Mouse (Mus musculus) myocyte (in vitro differentiated cells): ENCODE measurements around the gene Prpf40a.

ENCODE experiments used
- CEBPB ChIP-seq: IDR thresholded peaks from 2 replicates; pipeline ENCODE4 v1.6.1; 2011; ENCODE audit warnings: mild to moderate bottlenecking, moderate library complexity; ENCODE audit not compliant: poor library complexity, insufficient read depth, severe bottlenecking
- E2F4 ChIP-seq: IDR thresholded peaks from one replicate; pipeline ENCODE4 v1.6.1; 2011; ENCODE audit warnings: mild to moderate bottlenecking, control low read depth, moderate library complexity; ENCODE audit not compliant: insufficient read depth
- MYOD1 ChIP-seq, 3 experiments: IDR thresholded peaks; one replicate each; pipeline ENCODE4 v1.6.1; 2011; ENCODE audit warnings: control low read depth in 2 of 3, low read depth in 2 of 3, mild to moderate bottlenecking in 2 of 3, moderate library complexity in 1 of 3; ENCODE audit not compliant: insufficient read length in 2 of 3, control insufficient read depth in 1 of 3
- MYOG ChIP-seq, 3 experiments: IDR thresholded peaks; one replicate each; pipeline ENCODE4 v1.6.1; 2011; ENCODE audit warnings: control low read depth in 2 of 3, low read depth in 2 of 3, mild to moderate bottlenecking in 2 of 3; ENCODE audit not compliant: insufficient read length in 2 of 3, control insufficient read depth in 1 of 3, insufficient read depth in 1 of 3
- POLR2A ChIP-seq: IDR thresholded peaks from one replicate; pipeline ENCODE4 v1.6.1; 2011; ENCODE audit warnings: low read depth, mild to moderate bottlenecking, control low read depth, moderate library complexity; ENCODE audit not compliant: insufficient read length
- POLR2AphosphoS2 ChIP-seq: IDR thresholded peaks from one replicate; pipeline ENCODE4 v1.6.1; 2011; ENCODE audit warnings: low read depth, control low read depth; ENCODE audit not compliant: insufficient read length
- USF1 ChIP-seq: IDR thresholded peaks from one replicate; pipeline ENCODE4 v1.6.1; 2011; ENCODE audit warnings: low read depth, mild to moderate bottlenecking, control low read depth, moderate library complexity

- TF ChIP-seq CEBPB (no peak), POLR2A (no peak), E2F4 (no peak), MYOD1 (IDR thresholded peaks at IDR 0.05; ENCODE audit: control insufficient read depth in 1 of 3, insufficient read length in 2 of 3, low read depth in 2 of 3) (no peak), USF1 (no peak), POLR2AphosphoS2 (no peak), MYOG (IDR thresholded peaks at IDR 0.05; ENCODE audit: control insufficient read depth in 1 of 3, insufficient read depth in 1 of 3, insufficient read length in 2 of 3, low read depth in 2 of 3) (no peak)
Observed at GRCm38 (mm10) chr2:53146852-53147251, 44.2 kb downstream of the Prpf40a start.
